In genomic region chr8:85081216-85081555, GRCm38 (mm10) we compare ENCODE assay signal across 8 mouse cellular contexts. TPM values are rescaled to one million over a fixed set of nuclear protein-coding genes. Genes with fewer than 3 reads are reported as not detected.
DNase-seq lines count a peak whose midpoint lies in the region; ATAC-seq and TF ChIP-seq lines count a peak whose summit lies in the region.

Gene Wdr83, minus strand, starts transcription at chr8:85081306.

- peaks cover 5% of the 10 kb centered on the region; the same call in 1 of the 2 replicates for H3K79me2 ChIP-seq in liver, adult 2 months (ENCODE audit: control insufficient read depth, insufficient read depth, low read length)

- peaks cover 15% of the 10 kb centered on the region for H3K4me1 ChIP-seq in kidney, adult 2 months (ENCODE audit: control insufficient read depth, insufficient read depth, low read length)
- peaks cover 16% of the 10 kb centered on the region; the same call in 1 of the 2 replicates for H3K4me1 ChIP-seq in intestine, embryonic 14.5 days (replicated peaks; ENCODE audit: control insufficient read depth, insufficient read depth, low read length)
- H3K4me1 ChIP-seq in liver, adult 2 months (ENCODE audit: control insufficient read depth, insufficient read depth, low read length): peaks cover 25% of the 10 kb centered on the region
- H3K4me1 ChIP-seq in midbrain, postnatal 0 days (ENCODE audit: insufficient read depth, low read length): 0 out of 2 replicates have a peak, but pooled peaks cover 5% of the 10 kb centered on the region

- peak; percentile 66 for ATAC-seq in common myeloid progenitor, adult 5-6 weeks (replicated peaks; ENCODE audit: low read depth, poor library complexity, severe bottlenecking)
- peak; percentile 71 for ATAC-seq in intestine, embryonic 14.5 days (replicated peaks; ENCODE audit: low FRiP score, low TSS enrichment, low read depth)
- no peak for ATAC-seq in midbrain, postnatal 0 days (ENCODE audit: low FRiP score)

- H3K27me3 ChIP-seq in kidney, adult 2 months (replicated peaks; ENCODE audit: control insufficient read depth, insufficient read depth, low read length): no peaks in the 10 kb centered on the region
- H3K27me3 ChIP-seq in intestine, embryonic 14.5 days (replicated peaks; ENCODE audit: control insufficient read depth, insufficient read depth, low read length): no peaks in the 10 kb centered on the region
- no peaks in the 10 kb centered on the region for H3K27me3 ChIP-seq in liver, adult 2 months (ENCODE audit: control insufficient read depth, insufficient read depth, low read length)
- no peaks in the 10 kb centered on the region for H3K27me3 ChIP-seq in midbrain, postnatal 0 days (ENCODE audit: insufficient read depth, low read length)

- H3K36me3 ChIP-seq in kidney, adult 2 months (ENCODE audit: control insufficient read depth, insufficient read depth, low read length): no peaks in the 10 kb centered on the region
- H3K36me3 ChIP-seq in intestine, embryonic 14.5 days (ENCODE audit: control insufficient read depth, insufficient read depth, low read length): peaks cover 26% of the 10 kb centered on the region
- H3K36me3 ChIP-seq in liver, adult 2 months (ENCODE audit: control insufficient read depth, insufficient read depth, low read length): peaks cover 7% of the 10 kb centered on the region
- H3K36me3 ChIP-seq in midbrain, postnatal 0 days (ENCODE audit: insufficient read depth, low read length): peaks cover 11% of the 10 kb centered on the region

- no peaks in the 10 kb centered on the region for H3K9me3 ChIP-seq in intestine, embryonic 14.5 days (ENCODE audit: control insufficient read depth, low read length)
- no peaks in the 10 kb centered on the region for H3K9me3 ChIP-seq in midbrain, postnatal 0 days (ENCODE audit: low read length)

- intact Hi-C loops in gastrocnemius, postnatal 36 days (cut with DNase I): loop anchor here (10.0 kb wide), 1 partner anchor 194 kb away; no protein-coding TSS in a partner anchor

- H3K27ac ChIP-seq in kidney, adult 2 months (ENCODE audit: insufficient read depth, low read depth, low read length): peak within 1 kb of the TSS; percentile 26
- H3K27ac ChIP-seq in intestine, embryonic 14.5 days (ENCODE audit: low read depth): peak within 1 kb of the TSS; percentile 64
- peak within 1 kb of the TSS; percentile 49 for H3K27ac ChIP-seq in liver, adult 2 months (replicated peaks; ENCODE audit: insufficient read depth, low read depth, low read length)
- peak within 1 kb of the TSS; percentile 72 for H3K27ac ChIP-seq in midbrain, postnatal 0 days (ENCODE audit: low read depth, low read length)

- TF ChIP-seq CTCF in kidney, adult 2 months (conservative IDR thresholded peaks at IDR 0.05; ENCODE audit: insufficient read depth, insufficient read length, low read depth, low read length): no peak
- no peak for TF ChIP-seq CTCF in liver, adult 2 months (IDR thresholded peaks at IDR 0.05; ENCODE audit: low read depth, low read length)
- TF ChIP-seq CTCF in midbrain, postnatal 0 days (IDR thresholded peaks at IDR 0.05): no peak

- H3K4me2 ChIP-seq in intestine, embryonic 14.5 days (ENCODE audit: low read length): peak within 1 kb of the TSS; percentile 85
- peak within 1 kb of the TSS; percentile 94 for H3K4me2 ChIP-seq in midbrain, postnatal 0 days (ENCODE audit: low read depth, low read length, poor library complexity, severe bottlenecking)

- peak within 1 kb of the TSS; percentile 81 for H3K9ac ChIP-seq in intestine, embryonic 14.5 days (ENCODE audit: low read length)
- peak within 1 kb of the TSS; percentile 92 for H3K9ac ChIP-seq in liver, adult 2 months (ENCODE audit: low read depth, low read length)
- H3K9ac ChIP-seq in midbrain, postnatal 0 days (replicated peaks; ENCODE audit: low read length, poor library complexity, severe bottlenecking): peak within 1 kb of the TSS; percentile 82

- DNase-seq in kidney, adult 2 months: peak; percentile 44
- DNase-seq in kidney, adult 9 months: no peak
- no peak for DNase-seq in gastrocnemius, postnatal 36 days
- no peak for DNase-seq in intestine, embryonic 14.5 days (ENCODE audit: low spot score)
- peak; percentile 52 for DNase-seq in liver, adult 2 months (ENCODE audit: extremely low read depth, low read depth, low spot score)
- peak; percentile 14 for DNase-seq in midbrain, postnatal 0 days (ENCODE audit: low spot score)
- DNase-seq in cerebellum, adult 8-10 months: no peak

- H3K4me3 ChIP-seq in kidney, adult 2 months (ENCODE audit: insufficient read depth, low read depth, low read length): peak within 1 kb of the TSS; percentile 79
- peak within 1 kb of the TSS; percentile 92 for H3K4me3 ChIP-seq in intestine, embryonic 14.5 days (ENCODE audit: low read depth, low read length)
- peak within 1 kb of the TSS; percentile 87 for H3K4me3 ChIP-seq in liver, adult 2 months (ENCODE audit: insufficient read depth, low read depth, low read length)
- H3K4me3 ChIP-seq in midbrain, postnatal 0 days (ENCODE audit: low read depth, low read length): peak within 1 kb of the TSS; percentile 82

- 1% methylated on average over 9 of the region's 9 CpGs for WGBS in kidney, adult 2 months
- WGBS in intestine, embryonic 14.5 days: under 1% methylated on average over 9 of the region's 9 CpGs
- under 1% methylated on average over 9 of the region's 9 CpGs for WGBS in liver, adult 2 months
- 1% methylated on average over 9 of the region's 9 CpGs for WGBS in midbrain, postnatal 0 days

- TF ChIP-seq POLR2A in kidney, adult 2 months (IDR thresholded peaks at IDR 0.05; ENCODE audit: low read depth, low read length): no peak
- TF ChIP-seq POLR2A in liver, adult 2 months (IDR thresholded peaks at IDR 0.05; ENCODE audit: extremely low read depth, insufficient read depth, low read length): no peak

RNA-seq across cellular contexts. Expression of gene Wdr83, which starts in this region (rescaled TPM):
- 33.7 and 37.7 TPM in 2 replicates for polyA plus RNA-seq in kidney, adult 2 months (2012; rRNA removed)
- total RNA-seq in common myeloid progenitor, adult 5-6 weeks (2017): 25.7 and 26.7 TPM in 2 replicates
- 10 to 100 TPM; 13.5 to 15.6 TPM for total RNA-seq in gastrocnemius, postnatal 36 days (2021)
- 43.2 and 44.2 TPM in 2 replicates for polyA plus RNA-seq in intestine, embryonic 14.5 days (2014; fragmentation: Nextera tagmentation; extraction: Ambion mirVana)
- 12.2 and 15.5 TPM in 2 replicates for total RNA-seq in liver, adult 2 months (2014; rRNA removed)
- polyA plus RNA-seq in liver, adult 2 months (2012; rRNA removed): 22.5 and 26.2 TPM in 2 replicates
- total RNA-seq in midbrain, postnatal 0 days (2014; rRNA removed): 27.4 and 34.1 TPM in 2 replicates
- polyA plus RNA-seq in midbrain, postnatal 0 days (2015; fragmentation: Nextera tagmentation; extraction: Ambion mirVana): 37.0 and 39.9 TPM in 2 replicates

Comparison
In these comparisons a context has a peak if more than half of its experiments do, and no peak if none do; other contexts are left out.
1. DNase-seq: peak in kidney, adult 2 months (single experiment), liver, adult 2 months (single experiment) and midbrain, postnatal 0 days (single experiment); none in kidney, adult 9 months (single experiment), gastrocnemius, postnatal 36 days (0 of 2), intestine, embryonic 14.5 days (single experiment) and cerebellum, adult 8-10 months (single experiment).
2. Peak in every context shown above with its lines, with median percentiles within 50 percentile points of each other: H3K27ac ChIP-seq, H3K4me3 ChIP-seq and H3K9ac ChIP-seq.